Mouse (Mus musculus): ENCODE measurements around the gene Galk1. TPM values are rescaled to one million over a fixed set of nuclear protein-coding genes. Genes with fewer than 3 reads are reported as not detected.

The Galk1 gene
- polyA plus RNA-seq, 1 experiment from 2014 or later: 45.0 TPM

DNA sequence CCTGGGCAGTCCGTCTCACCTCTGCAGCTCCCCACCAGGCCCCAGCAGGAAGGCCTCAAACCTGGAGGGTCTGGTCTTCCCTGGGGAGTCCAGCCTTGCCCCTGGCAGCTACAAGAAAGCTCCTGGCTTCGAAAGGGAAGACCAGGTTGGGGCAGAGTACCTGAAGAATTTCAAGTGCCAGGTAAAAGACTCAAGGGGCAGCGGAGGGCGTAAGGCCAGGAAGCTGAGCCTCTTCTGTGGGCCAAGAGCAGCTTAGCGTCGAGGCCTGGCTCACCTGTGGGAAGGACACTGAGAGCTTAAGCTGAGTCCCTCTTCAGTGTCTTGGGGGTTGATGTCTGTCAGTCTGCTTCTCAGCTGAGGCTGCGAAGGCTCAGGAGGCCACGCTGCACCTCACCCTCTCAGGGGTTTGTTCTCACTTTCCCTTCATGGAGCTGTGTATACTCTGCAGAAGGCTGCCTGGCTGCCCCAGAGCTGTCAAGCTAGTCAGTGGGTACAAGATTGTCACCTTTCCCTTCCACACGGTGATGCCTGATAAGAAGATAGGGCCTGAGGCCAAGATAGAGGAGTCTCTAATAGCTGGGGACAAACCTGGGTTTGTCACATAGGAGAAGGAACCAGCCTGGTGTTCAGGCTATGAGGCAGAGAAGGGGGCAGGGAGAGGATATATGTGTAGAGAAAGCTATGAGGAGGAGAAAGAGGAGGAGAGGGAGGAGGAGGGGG is 41.2 kb upstream of the Galk1 start:
- Histone ChIP-seq H3K36me3 (ENCODE audit: control insufficient read depth, insufficient read depth, low read length) (peaks cover 73% of the 10 kb centered on the region), H3K4me3 (ENCODE audit: low read depth, low read length) (no peak overlapping the region), H3K4me2 (ENCODE audit: low read depth, low read length) (no peak overlapping the region), H3K9me3 (ENCODE audit: control insufficient read depth, low read length) (no peaks in the 10 kb centered on the region), H3K9ac (replicated peaks; ENCODE audit: low read depth, low read length) (no peak overlapping the region), H3K27ac (ENCODE audit: low read depth, low read length) (no peak overlapping the region), H3K4me1 (ENCODE audit: control insufficient read depth, insufficient read depth, low read length) (no peaks in the 10 kb centered on the region), H3K27me3 (ENCODE audit: control insufficient read depth, insufficient read depth, low read length) (no peaks in the 10 kb centered on the region)
- 98% methylated on average over 9 of the region's 9 CpGs for WGBS
- ATAC-seq (ENCODE audit: low read depth): no peak

DNA sequence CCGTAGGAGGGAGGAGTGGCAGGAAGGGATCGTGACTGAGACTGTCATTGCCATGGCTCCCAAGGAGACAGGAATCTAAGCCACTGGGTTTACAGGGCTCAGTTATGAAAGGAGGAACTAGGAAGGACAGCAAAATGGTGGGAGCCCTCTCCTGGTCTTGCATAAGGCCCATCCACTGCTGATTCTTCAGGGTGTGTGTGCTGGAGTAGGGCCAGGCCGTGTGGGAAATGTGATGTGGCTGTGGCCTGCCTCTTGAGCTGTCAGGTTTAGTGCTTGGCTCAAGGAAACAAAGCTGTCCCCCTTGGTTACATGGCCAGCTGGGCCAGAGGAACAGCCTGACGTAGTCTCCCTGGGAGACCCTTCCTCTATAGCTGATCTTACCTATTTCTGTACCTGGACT is 37.7 kb upstream of the Galk1 start:
- peaks cover 47% of the 10 kb centered on the region for H3K36me3 ChIP-seq (ENCODE audit: control insufficient read depth, insufficient read depth, low read length)
- H3K27me3 ChIP-seq (ENCODE audit: control insufficient read depth, insufficient read depth, low read length): no peaks in the 10 kb centered on the region

DNA sequence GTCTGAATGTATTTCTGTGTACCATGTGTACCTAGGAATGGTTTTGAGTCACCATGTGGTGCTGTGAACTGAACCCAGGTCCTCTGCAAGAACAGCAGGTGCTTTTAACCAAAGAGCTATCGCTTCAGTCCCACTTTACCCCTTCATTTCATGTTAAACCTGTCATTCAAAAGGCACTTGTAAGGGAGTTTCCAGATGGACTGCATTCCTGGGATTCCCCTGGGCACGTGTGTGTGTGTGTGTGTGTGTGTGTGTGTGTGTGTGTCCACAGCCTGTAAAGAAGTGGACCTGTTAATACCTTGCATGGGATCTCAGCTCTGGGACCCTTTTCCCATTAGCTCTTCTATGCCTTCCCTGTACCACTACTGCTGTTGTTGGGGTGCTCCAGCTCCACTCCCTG is 37.1 kb upstream of the Galk1 start:
- Histone ChIP-seq H3K4me1 (ENCODE audit: control insufficient read depth, insufficient read depth, low read length) (no peaks in the 10 kb centered on the region), H3K36me3 (ENCODE audit: control insufficient read depth, insufficient read depth, low read length) (peaks cover 42% of the 10 kb centered on the region)
- 98% methylated on average over 2 of the region's 2 CpGs for WGBS

More for the DNA sequence above, 37.7 kb upstream of the Galk1 start:
- no peak for ATAC-seq (ENCODE audit: low read depth)
- Histone ChIP-seq H3K4me3 (ENCODE audit: low read depth, low read length) (no peak overlapping the region), H3K9ac (replicated peaks; ENCODE audit: low read depth, low read length) (no peak overlapping the region), H3K4me2 (ENCODE audit: low read depth, low read length) (no peak overlapping the region), H3K4me1 (ENCODE audit: control insufficient read depth, insufficient read depth, low read length) (no peaks in the 10 kb centered on the region), H3K27ac (ENCODE audit: low read depth, low read length) (no peak overlapping the region), H3K9me3 (ENCODE audit: control insufficient read depth, low read length) (no peaks in the 10 kb centered on the region)
- WGBS: 88% methylated on average over 4 of the region's 4 CpGs

GRCm38 (mm10) chr11:116045173-116045572 is 32.7 kb upstream of the Galk1 start:
- 95% methylated on average over 6 of the region's 6 CpGs for WGBS
- Histone ChIP-seq H3K4me2 (ENCODE audit: low read depth, low read length) (no peak overlapping the region), H3K4me1 (ENCODE audit: control insufficient read depth, insufficient read depth, low read length) (no peaks in the 10 kb centered on the region), H3K4me3 (ENCODE audit: low read depth, low read length) (no peak overlapping the region), H3K27me3 (ENCODE audit: control insufficient read depth, insufficient read depth, low read length) (no peaks in the 10 kb centered on the region), H3K27ac (ENCODE audit: low read depth, low read length) (no peak overlapping the region), H3K9me3 (ENCODE audit: control insufficient read depth, low read length) (no peaks in the 10 kb centered on the region), H3K36me3 (ENCODE audit: control insufficient read depth, insufficient read depth, low read length) (peaks cover 19% of the 10 kb centered on the region), H3K9ac (replicated peaks; ENCODE audit: low read depth, low read length) (no peak overlapping the region)
- ATAC-seq (ENCODE audit: low read depth): no peak

More for the DNA sequence above, 37.1 kb upstream of the Galk1 start:
- Histone ChIP-seq H3K9ac (replicated peaks; ENCODE audit: low read depth, low read length) (no peak overlapping the region), H3K4me2 (ENCODE audit: low read depth, low read length) (no peak overlapping the region), H3K9me3 (ENCODE audit: control insufficient read depth, low read length) (no peaks in the 10 kb centered on the region), H3K27me3 (ENCODE audit: control insufficient read depth, insufficient read depth, low read length) (no peaks in the 10 kb centered on the region), H3K27ac (ENCODE audit: low read depth, low read length) (no peak overlapping the region), H3K4me3 (ENCODE audit: low read depth, low read length) (no peak overlapping the region)
- ATAC-seq (ENCODE audit: low read depth): no peak

DNA sequence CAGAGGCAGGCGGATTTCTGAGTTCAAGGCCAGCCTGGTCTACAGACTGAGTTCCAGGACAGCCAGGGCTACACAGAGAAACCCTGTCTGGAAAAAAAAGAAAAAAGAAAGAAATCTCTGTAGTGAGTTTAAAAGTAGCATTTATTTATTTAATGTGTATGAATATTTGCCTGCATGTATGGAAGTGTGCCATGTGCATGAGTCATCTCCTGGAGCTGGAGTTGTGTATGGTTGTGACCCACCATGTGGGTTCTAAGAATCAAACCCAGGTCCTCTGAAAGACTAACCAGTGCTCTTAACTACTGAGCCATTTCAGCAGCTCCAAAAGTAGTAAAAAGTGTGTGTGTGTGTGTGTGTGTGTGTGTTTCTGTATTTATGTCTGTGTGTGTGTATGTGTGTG is 30.8 kb upstream of the Galk1 start:
- Histone ChIP-seq H3K9ac (replicated peaks; ENCODE audit: low read depth, low read length) (no peak overlapping the region), H3K4me2 (ENCODE audit: low read depth, low read length) (no peak overlapping the region), H3K36me3 (ENCODE audit: control insufficient read depth, insufficient read depth, low read length) (peaks cover 11% of the 10 kb centered on the region; the same call in 1 of the 2 replicates), H3K27ac (ENCODE audit: low read depth, low read length) (no peak overlapping the region), H3K4me1 (ENCODE audit: control insufficient read depth, insufficient read depth, low read length) (no peaks in the 10 kb centered on the region), H3K27me3 (ENCODE audit: control insufficient read depth, insufficient read depth, low read length) (no peaks in the 10 kb centered on the region), H3K4me3 (ENCODE audit: low read depth, low read length) (no peak overlapping the region), H3K9me3 (ENCODE audit: control insufficient read depth, low read length) (no peaks in the 10 kb centered on the region)
- no peak for ATAC-seq (ENCODE audit: low read depth)
- WGBS: 96% methylated on average over 1 of the region's 1 CpGs

DNA sequence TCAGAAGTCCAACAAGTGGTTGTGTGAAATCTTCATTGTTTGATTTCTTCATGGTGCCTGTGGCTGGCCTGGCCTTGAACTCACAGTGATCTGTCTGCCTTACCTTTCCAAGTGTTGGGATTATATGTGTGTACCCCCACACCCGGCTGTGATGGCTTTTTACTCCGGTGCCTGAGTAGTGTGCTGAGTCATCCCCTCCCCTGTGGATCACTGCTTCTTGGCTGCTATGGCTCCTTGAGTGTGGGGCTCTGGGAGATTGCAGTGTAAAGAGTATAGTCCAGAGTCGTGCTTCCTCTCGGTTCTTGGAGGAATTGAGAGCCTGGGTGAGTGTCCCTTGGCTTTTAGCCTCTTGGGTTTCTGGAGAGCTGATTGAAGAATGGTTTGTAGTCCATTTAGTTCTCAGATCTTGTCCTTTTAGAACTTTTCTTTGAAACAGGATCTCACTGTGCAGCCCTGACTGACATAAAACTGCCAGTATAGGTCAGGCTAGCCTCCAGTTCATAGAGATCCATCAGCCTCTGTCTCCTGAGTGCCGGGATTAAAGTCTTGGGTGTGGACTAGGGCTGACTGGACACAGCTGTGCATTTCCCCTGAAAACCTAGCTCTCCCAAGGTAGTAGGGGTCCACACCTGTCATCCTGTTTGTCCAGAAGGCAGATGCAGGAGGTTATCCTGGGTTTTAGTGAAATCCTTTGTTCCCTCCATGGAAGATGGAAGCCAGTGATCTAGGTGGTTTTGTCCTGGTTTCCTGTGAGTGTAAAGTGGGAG is 30.0 kb upstream of the Galk1 start:
- Histone ChIP-seq H3K36me3 (ENCODE audit: control insufficient read depth, insufficient read depth, low read length) (peaks cover 11% of the 10 kb centered on the region; the same call in 1 of the 2 replicates), H3K27ac (ENCODE audit: low read depth, low read length) (no peak overlapping the region), H3K9me3 (ENCODE audit: control insufficient read depth, low read length) (no peaks in the 10 kb centered on the region), H3K4me2 (ENCODE audit: low read depth, low read length) (no peak overlapping the region), H3K4me1 (ENCODE audit: control insufficient read depth, insufficient read depth, low read length) (no peaks in the 10 kb centered on the region), H3K9ac (replicated peaks; ENCODE audit: low read depth, low read length) (no peak overlapping the region), H3K4me3 (ENCODE audit: low read depth, low read length) (no peak overlapping the region), H3K27me3 (ENCODE audit: control insufficient read depth, insufficient read depth, low read length) (no peaks in the 10 kb centered on the region)
- no peak for ATAC-seq (ENCODE audit: low read depth)
- WGBS: 89% methylated on average over 5 of the region's 5 CpGs

- no peak for ATAC-seq (ENCODE audit: low read depth)
- no peak overlapping the region for H3K4me3 ChIP-seq (ENCODE audit: low read depth, low read length)
- H3K4me2 ChIP-seq (ENCODE audit: low read depth, low read length): no peak overlapping the region
- H3K4me1 ChIP-seq (ENCODE audit: control insufficient read depth, insufficient read depth, low read length): no peaks in the 10 kb centered on the region
- H3K27me3 ChIP-seq (ENCODE audit: control insufficient read depth, insufficient read depth, low read length): no peaks in the 10 kb centered on the region
- H3K36me3 ChIP-seq (ENCODE audit: control insufficient read depth, insufficient read depth, low read length): peaks cover 11% of the 10 kb centered on the region; the same call in 1 of the 2 replicates
- 100% methylated on average over 2 of the region's 2 CpGs for WGBS
- no peak overlapping the region for H3K9ac ChIP-seq (replicated peaks; ENCODE audit: low read depth, low read length)
- H3K9me3 ChIP-seq (ENCODE audit: control insufficient read depth, low read length): no peaks in the 10 kb centered on the region
- H3K27ac ChIP-seq (ENCODE audit: low read depth, low read length): no peak overlapping the region
These were observed 29.3 kb upstream of the Galk1 start for GRCm38 (mm10) chr11:116041833-116042232.

- Histone ChIP-seq H3K9me3 (ENCODE audit: control insufficient read depth, low read length) (no peaks in the 10 kb centered on the region), H3K27ac (ENCODE audit: low read depth, low read length) (no peak overlapping the region), H3K36me3 (ENCODE audit: control insufficient read depth, insufficient read depth, low read length) (peaks cover 10% of the 10 kb centered on the region; the same call in 1 of the 2 replicates), H3K4me3 (ENCODE audit: low read depth, low read length) (no peak overlapping the region), H3K9ac (replicated peaks; ENCODE audit: low read depth, low read length) (no peak overlapping the region), H3K27me3 (ENCODE audit: control insufficient read depth, insufficient read depth, low read length) (no peaks in the 10 kb centered on the region), H3K4me2 (ENCODE audit: low read depth, low read length) (no peak overlapping the region), H3K4me1 (ENCODE audit: control insufficient read depth, insufficient read depth, low read length) (no peaks in the 10 kb centered on the region)
- WGBS: 90% methylated on average over 6 of the region's 6 CpGs
- ATAC-seq (ENCODE audit: low read depth): no peak
These were observed 28.1 kb upstream of the Galk1 start for GRCm38 (mm10) chr11:116040593-116040992.

- Histone ChIP-seq H3K9ac (replicated peaks; ENCODE audit: low read depth, low read length) (no peak overlapping the region), H3K4me2 (ENCODE audit: low read depth, low read length) (no peak overlapping the region), H3K4me3 (ENCODE audit: low read depth, low read length) (no peak overlapping the region), H3K4me1 (ENCODE audit: control insufficient read depth, insufficient read depth, low read length) (no peaks in the 10 kb centered on the region), H3K27me3 (ENCODE audit: control insufficient read depth, insufficient read depth, low read length) (no peaks in the 10 kb centered on the region), H3K27ac (ENCODE audit: low read depth, low read length) (no peak overlapping the region), H3K9me3 (ENCODE audit: control insufficient read depth, low read length) (no peaks in the 10 kb centered on the region), H3K36me3 (ENCODE audit: control insufficient read depth, insufficient read depth, low read length) (peaks cover 8% of the 10 kb centered on the region; the same call in 1 of the 2 replicates)
- no peak for ATAC-seq (ENCODE audit: low read depth)
- WGBS: 95% methylated on average over 9 of the region's 9 CpGs
These were observed 25.3 kb upstream of the Galk1 start for GRCm38 (mm10) chr11:116037826-116038225.

Data from neural tube, embryonic 14.5 days (tissue).